In the genomic region with DNA sequence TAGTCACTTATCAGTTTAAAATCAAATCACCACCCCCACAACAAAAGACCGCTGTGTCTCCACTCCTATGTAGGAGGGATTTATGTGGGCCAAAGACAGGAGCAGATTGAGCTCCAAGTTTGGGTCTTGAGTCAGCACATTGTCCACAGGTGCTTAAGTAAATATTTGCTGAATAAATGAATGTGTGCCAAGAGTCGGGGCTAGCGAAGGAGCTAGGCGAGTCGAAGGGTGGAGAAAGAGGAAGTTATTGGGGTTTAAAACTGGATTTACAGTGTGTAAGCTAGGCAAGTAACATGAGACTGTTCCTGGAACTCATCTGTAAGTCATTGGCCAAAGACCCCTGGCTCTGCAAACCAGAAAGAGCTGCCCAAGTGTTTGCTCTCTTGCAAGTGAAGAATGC, we compare ENCODE assay signal across 16 mouse cellular contexts.
DNase-seq lines count a peak whose midpoint lies in the region; ATAC-seq lines count a peak whose summit lies in the region.
"Had no signal": no experiment of that assay in that cellular context is flagged by ENCODE, and none has a peak within 500 bp of the region (broad histone marks: within the 10 kb centered on the region; RNA-seq: fewer than 3 reads in every experiment).

No protein-coding gene starts in this region.

- no peaks in the 10 kb centered on the region for H3K36me3 ChIP-seq in limb, embryonic 13.5 days
- no peaks in the 10 kb centered on the region for H3K36me3 ChIP-seq in stomach, embryonic 16.5 days (ENCODE audit: control insufficient read depth, insufficient read depth, low read length)
- H3K36me3 ChIP-seq: embryonic facial prominence, embryonic 12.5 days; midbrain, embryonic 15.5 days had no signal

- 30% methylated on average over 5 of the region's 5 CpGs for WGBS in limb, embryonic 13.5 days
- 18% methylated on average over 5 of the region's 5 CpGs for WGBS in stomach, embryonic 16.5 days

- H3K9me3 ChIP-seq in limb, embryonic 13.5 days: no peaks in the 10 kb centered on the region
- no peaks in the 10 kb centered on the region for H3K9me3 ChIP-seq in stomach, embryonic 16.5 days (replicated peaks; ENCODE audit: control insufficient read depth, low read length)
- H3K9me3 ChIP-seq: embryonic facial prominence, embryonic 12.5 days; midbrain, embryonic 15.5 days had no signal

- no peak overlapping the region for H3K27ac ChIP-seq in limb, embryonic 13.5 days
- H3K27ac ChIP-seq in stomach, embryonic 16.5 days (ENCODE audit: low read length): peak overlapping the region; percentile 50
- H3K27ac ChIP-seq: embryonic facial prominence, embryonic 12.5 days; gastrocnemius, adult 2 months; layer of hippocampus, adult 2 months; midbrain, embryonic 15.5 days had no signal

- H3K27me3 ChIP-seq in limb, embryonic 13.5 days: peaks cover 5% of the 10 kb centered on the region; the same call in 1 of the 2 replicates
- H3K27me3 ChIP-seq in stomach, embryonic 16.5 days (ENCODE audit: control insufficient read depth, insufficient read depth, low read length): no peaks in the 10 kb centered on the region
- H3K27me3 ChIP-seq: embryonic facial prominence, embryonic 12.5 days; midbrain, embryonic 15.5 days had no signal

- peaks cover 32% of the 10 kb centered on the region for H3K4me1 ChIP-seq in limb, embryonic 13.5 days
- peaks cover 12% of the 10 kb centered on the region for H3K4me1 ChIP-seq in stomach, embryonic 16.5 days (ENCODE audit: control insufficient read depth, insufficient read depth, low read length)
- H3K4me1 ChIP-seq: embryonic facial prominence, embryonic 12.5 days had no signal

- peak; percentile 42 to 64 for DNase-seq in lung, adult 18-20 months
- DNase-seq in lung, postnatal 10 days: no peak
- no peak for DNase-seq in heart, adult 18-20 months
- DNase-seq in embryo, embryonic 10.5 days (ENCODE audit: low spot score): no peak
- DNase-seq: adrenal gland, adult 2 months; cerebellum, adult 9-10 months; gastrocnemius, adult 2 months; heart, postnatal 4 days; thymus, postnatal 25 days had no signal

- ATAC-seq in granulocyte monocyte progenitor cell, adult 5-6 weeks (replicated peaks; ENCODE audit: poor library complexity, severe bottlenecking): peak; percentile 61
- peak; percentile 76; the same call in 1 of the 2 replicates for ATAC-seq in limb, embryonic 13.5 days (ENCODE audit: low FRiP score, low read depth)
- peak; percentile 82; the same call in 1 of the 2 replicates for ATAC-seq in stomach, embryonic 16.5 days (ENCODE audit: insufficient read depth, low FRiP score)
- ATAC-seq: midbrain, embryonic 15.5 days had no signal

- no peak overlapping the region for H3K4me3 ChIP-seq in limb, embryonic 13.5 days
- H3K4me3 ChIP-seq in stomach, embryonic 16.5 days (replicated peaks; ENCODE audit: low read length): no peak overlapping the region
- H3K4me3 ChIP-seq: embryonic facial prominence, embryonic 12.5 days; gastrocnemius, adult 2 months; layer of hippocampus, adult 2 months; midbrain, embryonic 15.5 days had no signal

- no peak overlapping the region for H3K9ac ChIP-seq in limb, embryonic 13.5 days
- H3K9ac ChIP-seq in stomach, embryonic 16.5 days (ENCODE audit: low read length): no peak overlapping the region
- H3K9ac ChIP-seq: embryonic facial prominence, embryonic 12.5 days; midbrain, embryonic 15.5 days had no signal

- H3K4me2 ChIP-seq in limb, embryonic 13.5 days (replicated peaks): no peak overlapping the region; the same call in 1 of the 2 replicates
- no peak overlapping the region for H3K4me2 ChIP-seq in stomach, embryonic 16.5 days (ENCODE audit: low read depth, low read length)
- H3K4me2 ChIP-seq: embryonic facial prominence, embryonic 12.5 days; heart, embryonic 11.5 days; midbrain, embryonic 15.5 days had no signal

Comparison
In these comparisons a context has a peak if more than half of its experiments do, and no peak if none do; other contexts are left out.
1. DNase-seq: peak in lung, adult 18-20 months (2 of 2); none in lung, postnatal 10 days (single experiment), heart, adult 18-20 months (0 of 2) and embryo, embryonic 10.5 days (single experiment).
2. Peak in every context shown above with its lines, with median percentiles within 50 percentile points of each other: ATAC-seq.